Mouse (Mus musculus) MN1 (cell line): ENCODE data around the gene Cxcl12.

Experiments
- DNase-seq: peaks from one replicate; pipeline ENCODE4 v3.0.0-alpha.2; 2016; ENCODE audit warnings: low spot score

Gene Cxcl12

DNA sequence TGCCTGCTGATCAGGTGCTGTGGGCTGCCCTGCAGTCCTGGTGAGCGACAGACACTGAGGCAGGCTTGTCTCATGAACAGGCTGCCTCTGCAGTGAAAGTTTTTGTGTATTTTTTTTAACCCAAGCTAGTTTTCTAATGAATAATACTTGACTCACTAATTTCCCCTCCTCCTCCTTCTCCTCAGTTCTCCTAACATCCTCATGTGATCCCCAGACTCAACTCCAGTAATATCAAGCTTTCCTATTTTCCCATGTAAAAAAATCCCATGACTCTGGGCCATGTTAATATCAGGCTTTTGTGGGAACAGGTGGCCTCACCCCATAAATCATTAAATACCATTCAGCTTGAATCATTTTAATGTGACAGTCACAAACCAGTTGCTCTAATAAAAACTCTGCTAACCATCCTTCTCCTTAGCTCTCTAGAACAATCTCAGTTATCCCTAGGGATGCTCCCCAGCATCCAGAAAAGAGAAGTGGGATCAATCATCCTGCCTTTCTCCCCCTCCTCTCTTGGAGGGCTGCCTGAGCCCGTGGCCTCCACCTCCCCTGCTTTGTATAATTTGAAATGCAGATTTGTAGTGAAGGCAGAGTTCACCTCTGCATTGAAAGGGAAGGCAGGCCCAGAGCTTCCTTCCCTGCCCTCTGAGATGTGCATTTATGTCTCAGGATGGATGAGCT is 6.9 kb downstream of the Cxcl12 start:
- DNase-seq, result no peak

DNA sequence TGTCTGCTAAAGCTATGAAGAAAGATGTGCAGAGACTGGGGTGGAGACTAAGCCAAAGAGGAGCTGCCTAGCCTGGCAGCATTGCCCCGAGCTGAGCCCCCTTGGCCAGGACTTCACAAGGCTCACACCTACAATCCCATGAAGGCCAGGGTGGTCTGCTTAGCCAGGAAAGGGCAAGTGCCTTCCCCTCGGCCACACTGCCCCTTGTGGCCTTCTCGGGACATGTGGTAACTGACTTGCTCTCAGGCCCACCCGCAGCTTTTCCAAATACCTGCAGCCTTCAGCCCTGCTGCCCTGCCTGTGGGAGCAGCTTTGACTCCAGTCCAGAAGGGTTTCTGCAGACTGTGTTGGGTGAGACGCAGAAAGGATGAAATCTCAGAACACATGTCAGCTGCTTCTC is 8.1 kb downstream of the Cxcl12 start:
- DNase-seq, result no peak

DNA sequence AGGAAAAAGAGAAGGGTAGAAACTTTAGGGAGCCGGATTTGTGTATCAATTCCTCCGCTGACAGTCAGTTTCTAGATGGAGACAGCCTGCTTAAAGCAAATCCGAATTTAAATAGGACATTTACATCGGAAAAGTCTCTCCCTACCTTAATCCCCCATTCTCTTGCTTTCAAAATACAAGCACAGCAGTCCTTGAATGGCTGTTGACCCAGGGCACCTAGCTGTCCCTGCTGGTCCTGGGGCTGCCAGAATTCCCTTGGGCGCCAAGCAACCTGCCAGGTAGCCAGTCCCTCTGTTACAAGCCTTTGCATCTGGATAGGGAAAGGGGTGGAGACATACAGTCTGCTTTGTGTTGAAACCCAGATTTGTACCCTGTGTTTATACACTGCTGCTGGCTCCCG is 12.0 kb downstream of the Cxcl12 start:
- no peak for DNase-seq

DNA sequence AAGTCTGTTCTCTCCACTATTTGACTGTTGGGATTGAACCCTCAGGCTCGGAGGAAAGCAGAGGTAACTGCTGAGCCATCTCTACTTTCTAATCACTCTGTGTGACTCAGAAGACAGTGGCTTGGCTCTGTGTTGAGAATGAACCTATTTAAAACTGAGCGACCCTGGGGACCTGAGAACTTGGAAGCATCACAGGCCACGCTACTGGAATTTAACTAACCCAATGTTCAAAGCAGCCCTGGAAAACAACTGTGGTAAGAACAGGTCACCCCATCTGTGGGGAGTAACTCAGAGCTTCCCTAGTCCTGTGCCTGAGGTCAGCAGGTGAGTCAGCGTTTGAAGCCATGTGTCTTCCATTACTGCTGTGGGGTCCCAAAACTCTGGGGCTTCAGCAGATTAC is 17.0 kb downstream of the Cxcl12 start:
- DNase-seq, result no peak

DNA sequence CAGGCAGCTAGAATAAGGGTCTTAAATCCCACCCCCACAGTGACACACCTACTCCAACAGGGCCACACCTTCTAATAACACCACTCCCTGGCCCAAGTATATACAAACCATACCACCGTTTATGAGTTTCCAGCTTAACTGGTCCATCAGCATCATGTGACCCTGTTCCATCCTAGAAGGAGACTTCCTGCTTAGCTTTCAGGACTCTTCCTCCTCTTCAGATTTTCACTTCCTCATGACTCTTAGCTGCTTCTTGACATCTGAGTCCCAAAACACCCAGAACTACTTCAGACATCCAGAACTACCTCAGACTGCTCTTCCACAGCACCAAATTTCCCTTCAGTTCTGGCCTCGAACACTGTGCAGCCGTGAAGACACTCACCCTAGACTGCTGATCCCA is 22.1 kb downstream of the Cxcl12 start:
- no peak for DNase-seq

DNA sequence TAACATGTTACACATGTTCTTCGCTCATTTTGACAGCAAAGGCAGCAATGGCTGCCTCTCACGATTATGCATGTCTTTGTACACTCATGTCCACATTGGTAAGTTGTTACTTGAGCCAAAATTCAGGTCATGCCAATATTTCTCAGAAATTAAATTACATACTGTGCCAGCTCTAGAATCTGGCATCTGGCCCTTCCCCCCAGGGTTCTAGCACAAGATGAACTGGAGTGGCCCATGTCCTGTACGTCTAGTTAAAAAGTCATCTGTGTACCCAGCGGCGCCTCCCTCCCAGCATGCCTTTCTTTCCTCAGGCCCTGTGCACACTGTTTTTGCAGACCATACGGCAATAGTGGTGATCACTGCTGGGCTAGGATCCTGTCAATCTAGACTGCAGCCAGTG is 23.4 kb downstream of the Cxcl12 start:
- no peak for DNase-seq

DNA sequence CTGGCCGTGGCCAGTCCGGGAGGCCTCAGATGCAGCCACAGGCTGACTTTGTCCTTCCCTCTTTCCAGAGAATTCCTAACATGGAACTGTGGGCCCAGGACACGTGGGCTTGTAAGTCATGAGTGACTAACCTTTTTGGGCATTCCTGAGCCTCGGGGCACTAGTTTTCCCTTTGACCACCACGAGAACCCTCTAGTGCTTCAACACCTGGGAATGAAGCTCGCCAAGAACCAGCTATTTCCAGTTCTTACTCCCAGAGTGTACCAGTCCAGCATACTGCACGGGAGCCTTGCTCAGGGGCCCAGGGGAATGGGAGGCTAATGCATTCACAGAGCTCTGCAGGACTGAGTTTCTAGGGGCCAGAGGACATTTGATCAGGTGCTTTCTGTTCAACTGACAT is 24.3 kb downstream of the Cxcl12 start:
- no peak for DNase-seq

DNA sequence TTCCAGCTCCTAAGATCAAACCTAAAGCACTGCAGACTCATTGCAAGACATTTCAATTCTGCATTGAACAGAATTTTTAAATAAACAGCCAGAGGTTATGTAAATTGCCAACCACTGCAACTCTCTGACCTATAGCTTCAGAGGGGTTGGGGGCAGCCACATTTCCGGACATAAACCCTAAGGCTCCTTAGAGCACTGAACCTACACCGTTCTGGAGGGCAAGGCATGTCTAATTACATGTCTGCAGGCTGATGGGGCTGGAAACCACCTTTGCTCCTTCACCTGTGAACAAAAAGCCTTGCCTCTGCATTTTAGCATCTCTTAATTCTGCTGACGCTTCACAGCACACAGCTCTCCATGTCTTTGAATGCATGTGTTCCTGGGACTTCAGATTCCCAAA is 26.9 kb downstream of the Cxcl12 start:
- DNase-seq, result no peak

DNA sequence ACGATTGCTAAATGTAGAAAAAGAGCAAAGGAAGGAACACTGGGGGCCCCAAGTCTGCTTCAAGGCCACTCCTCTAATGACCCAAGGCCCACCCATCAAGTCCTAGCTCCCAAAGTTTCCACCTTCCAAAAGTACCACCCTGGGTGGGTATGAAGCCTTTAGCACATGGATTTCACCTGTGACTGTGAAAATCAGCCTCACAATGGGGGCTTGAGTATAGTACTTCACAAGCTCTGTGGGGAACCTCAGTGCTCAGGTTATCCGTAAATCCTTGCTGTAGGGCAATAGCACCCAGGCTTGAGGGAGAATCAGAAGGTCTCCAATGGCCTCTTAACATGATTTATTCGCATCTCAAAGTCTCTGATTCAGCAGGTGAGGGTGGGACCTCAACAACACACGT is 30.5 kb downstream of the Cxcl12 start:
- no peak for DNase-seq

DNA sequence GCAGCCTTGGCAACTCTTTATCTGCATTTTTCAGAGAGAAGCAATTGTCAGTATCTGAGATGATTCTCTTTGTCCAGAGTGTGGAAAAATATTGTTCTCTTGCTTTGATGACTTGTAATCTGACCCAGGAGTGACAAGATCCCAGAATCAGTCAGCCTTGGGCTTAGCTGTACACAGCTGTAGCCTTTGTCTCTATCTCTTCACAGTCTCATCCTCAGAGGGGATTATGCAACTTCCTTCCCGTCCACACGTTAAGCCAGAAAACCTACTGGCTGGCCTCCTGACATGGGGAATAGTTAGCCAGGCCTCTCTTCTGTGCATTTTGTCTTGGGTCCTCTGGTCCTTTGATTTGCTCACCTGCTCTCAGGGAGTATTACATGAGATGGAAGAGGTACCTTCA is 31.4 kb downstream of the Cxcl12 start:
- DNase-seq, result no peak

DNA sequence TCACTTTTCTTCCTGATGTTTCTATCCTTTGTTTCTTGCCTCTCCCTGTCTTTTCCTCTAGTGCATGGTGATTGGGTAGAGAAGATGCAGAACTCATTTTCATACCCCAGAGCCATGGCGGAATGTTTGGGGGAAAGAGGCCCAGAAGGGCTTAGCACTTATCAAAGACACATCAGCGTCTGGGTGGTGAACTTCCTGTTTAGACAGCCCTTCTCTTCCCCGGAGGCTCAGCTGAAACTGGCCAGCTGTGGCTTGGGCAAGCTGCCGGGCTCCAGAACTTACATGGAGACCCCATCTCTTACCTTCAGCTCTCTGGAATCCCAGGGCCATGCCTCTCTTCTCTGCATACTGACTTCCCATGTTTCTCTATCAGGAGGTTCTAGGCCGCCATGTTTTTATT is 32.6 kb downstream of the Cxcl12 start:
- no peak for DNase-seq

DNA sequence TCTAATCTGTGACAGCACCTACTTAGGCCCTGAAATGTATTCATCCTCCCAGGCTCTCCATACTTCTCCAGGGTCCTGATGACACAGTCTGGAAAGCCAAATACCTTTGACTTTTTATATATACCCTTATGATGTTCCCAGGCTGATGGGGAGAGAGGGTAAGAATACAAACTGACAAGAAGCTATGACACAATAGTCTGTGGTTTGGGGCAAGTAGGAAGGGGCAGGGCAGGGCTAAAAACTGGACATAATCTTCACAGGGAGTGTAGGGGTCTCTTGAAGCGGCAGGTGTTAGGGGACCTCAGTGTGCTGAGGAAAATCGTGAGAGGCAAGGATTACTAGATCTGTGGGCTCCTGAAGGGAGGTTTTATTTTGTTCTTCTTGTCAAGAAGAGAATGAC is 33.1 kb downstream of the Cxcl12 start:
- no peak for DNase-seq

DNA sequence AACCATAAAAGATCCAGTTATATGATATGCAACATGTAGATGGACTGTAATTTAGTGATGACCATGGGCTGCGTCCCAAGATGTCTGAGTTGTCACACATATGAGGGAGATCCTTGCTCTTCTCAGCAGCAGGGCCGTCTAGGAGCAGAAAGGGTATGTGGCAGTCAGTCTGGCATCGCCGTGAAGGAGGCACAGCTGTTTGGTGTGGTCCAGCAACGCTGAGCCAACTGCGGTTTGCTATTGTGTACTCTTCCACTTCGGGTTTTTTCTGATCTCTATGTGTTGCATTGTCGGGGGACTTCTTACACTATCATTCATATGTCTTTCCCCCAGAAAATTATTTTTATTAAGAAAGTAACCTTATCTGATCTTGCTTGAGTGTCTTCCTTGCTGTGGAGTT is 33.5 kb downstream of the Cxcl12 start:
- no peak for DNase-seq

DNA sequence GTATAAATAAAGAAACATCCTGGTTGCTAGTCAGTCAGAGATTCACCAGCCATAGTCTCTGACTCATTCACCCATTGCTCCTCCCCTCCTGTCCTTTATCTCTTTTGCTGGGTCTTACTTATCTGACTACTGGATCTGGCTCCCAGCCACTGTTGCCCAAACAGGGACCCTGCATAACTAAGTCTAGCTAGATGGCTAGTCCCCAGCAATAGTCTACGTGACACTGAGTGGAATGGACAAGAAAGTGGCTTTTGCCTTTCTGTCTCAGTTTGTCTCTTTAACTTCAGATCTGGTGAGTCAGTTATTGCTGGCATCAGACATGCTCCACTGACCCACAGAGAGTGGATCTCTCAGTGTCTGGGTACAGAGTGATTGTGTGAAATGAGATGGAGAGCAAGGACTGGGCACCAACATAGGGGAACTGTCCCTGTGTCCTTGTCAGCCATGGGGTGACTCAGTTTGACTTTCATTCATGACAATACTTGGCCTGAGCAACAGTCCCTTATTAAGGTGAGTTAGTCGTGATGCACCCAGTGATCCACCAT is 34.6 kb downstream of the Cxcl12 start:
- DNase-seq, result no peak

DNA sequence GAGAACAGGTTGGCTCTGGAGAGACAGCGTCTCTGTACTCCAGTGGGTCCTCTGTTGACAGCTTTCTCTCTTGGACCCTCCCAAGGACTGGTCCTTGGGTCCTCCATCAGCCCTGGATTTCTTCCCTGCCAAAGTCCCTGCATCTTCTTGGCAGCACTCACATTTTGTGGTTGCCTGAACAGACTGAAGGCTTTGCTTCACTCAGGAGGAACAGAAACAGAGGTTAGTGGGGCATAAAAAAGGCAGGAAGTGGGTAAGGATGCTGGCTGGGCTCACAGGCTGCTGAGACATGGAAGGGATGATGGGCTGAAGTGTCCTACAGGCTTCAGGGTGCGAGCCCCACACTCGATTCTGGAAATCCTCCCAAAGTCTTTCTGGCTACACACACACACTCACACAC is 35.8 kb downstream of the Cxcl12 start:
- no peak for DNase-seq

DNA sequence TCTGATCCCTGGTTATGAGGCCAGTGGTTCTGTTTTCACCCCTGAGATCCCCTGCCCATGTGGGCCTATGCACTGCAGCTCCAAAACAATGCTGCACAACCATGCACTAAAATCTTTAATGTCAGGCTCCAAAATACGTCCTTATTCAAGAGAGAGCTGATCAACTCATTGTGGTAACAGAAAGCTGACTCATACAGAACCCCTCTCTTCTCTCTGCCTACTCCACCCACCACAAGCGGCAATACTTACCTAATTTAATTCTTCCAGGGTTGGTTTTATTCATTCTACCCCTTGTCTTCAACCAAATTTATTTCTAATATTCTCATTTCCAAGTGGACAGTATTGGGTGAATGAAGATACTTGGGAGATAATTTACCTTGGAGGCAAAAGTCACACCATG is 38.5 kb downstream of the Cxcl12 start:
- DNase-seq, result no peak

DNA sequence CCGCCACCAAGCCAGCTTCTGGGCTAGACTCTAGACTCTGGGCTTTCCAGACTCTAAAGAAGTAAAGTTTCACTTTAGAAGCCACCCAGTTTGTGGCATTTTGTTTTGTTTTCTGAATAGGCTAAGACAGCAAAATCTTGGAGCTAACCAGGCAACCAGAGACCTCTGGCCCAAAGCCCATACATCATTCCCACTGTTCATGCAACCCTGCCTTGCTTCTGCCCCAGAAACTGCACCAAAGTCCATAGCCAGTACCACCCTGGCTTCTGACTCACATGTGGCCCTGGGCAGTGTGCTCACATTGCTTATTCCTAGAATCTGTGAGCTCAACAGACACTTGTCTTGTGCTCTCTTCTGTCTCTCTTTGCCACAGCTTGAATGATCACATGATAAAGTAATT is 39.0 kb downstream of the Cxcl12 start:
- DNase-seq, result no peak

DNA sequence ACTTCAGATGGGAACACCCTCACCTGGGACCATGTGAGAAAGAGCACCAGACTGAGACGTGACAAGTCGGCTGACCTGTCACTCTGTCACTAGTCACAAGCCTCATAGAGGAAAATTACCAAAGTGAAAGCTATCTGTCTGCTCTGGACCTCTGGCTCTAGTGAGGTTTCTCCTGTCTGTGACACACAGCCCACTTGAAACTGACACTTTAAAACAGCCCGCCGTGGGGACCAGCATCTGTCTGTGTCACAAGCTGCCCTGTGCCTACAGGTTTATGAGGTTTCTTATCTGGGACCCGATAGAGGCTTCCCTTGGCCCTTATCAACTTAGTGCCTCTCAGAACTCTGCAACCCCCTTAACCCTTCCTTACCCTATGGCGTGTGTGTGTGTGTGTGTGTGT is 41.8 kb downstream of the Cxcl12 start:
- DNase-seq, result no peak

DNA sequence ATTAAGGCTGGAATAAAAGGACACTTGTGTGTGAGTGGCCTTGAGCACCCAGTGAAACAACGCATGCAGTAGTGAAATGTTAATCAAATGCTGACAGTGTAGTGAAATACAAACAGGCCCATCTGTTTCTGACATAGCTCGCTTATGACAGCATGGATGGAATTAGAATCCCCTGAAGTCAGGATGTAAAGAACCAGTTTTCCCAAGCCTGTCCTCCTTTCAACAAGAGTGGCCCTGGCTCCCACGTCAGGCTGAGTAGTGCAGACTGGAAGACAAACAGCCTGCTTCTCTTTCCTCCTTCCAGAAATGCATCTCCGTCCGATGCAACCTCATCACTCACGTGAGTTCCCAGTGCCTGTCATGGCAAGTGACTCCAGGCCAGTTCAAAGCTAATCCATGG is 42.2 kb downstream of the Cxcl12 start:
- DNase-seq, result no peak

DNA sequence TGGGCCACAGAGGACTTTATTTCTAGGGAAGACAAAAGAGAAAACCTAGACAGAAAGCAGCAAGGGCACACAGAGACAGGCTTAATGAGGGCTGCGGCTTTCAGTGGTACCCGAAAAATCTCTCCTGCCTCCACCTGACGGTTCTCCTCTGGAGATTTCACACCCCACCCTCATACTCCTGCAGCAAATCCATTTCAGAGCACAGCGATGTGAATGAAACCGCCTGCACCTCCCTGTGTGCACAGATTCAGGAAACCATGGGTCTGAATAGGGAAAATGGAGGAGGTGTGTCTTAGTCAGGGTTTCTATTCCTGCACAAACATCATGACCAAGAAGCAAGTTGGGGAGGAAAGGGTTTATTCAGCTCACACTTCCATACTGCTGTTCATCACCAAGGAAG is 46.2 kb downstream of the Cxcl12 start:
- DNase-seq, result no peak

DNA sequence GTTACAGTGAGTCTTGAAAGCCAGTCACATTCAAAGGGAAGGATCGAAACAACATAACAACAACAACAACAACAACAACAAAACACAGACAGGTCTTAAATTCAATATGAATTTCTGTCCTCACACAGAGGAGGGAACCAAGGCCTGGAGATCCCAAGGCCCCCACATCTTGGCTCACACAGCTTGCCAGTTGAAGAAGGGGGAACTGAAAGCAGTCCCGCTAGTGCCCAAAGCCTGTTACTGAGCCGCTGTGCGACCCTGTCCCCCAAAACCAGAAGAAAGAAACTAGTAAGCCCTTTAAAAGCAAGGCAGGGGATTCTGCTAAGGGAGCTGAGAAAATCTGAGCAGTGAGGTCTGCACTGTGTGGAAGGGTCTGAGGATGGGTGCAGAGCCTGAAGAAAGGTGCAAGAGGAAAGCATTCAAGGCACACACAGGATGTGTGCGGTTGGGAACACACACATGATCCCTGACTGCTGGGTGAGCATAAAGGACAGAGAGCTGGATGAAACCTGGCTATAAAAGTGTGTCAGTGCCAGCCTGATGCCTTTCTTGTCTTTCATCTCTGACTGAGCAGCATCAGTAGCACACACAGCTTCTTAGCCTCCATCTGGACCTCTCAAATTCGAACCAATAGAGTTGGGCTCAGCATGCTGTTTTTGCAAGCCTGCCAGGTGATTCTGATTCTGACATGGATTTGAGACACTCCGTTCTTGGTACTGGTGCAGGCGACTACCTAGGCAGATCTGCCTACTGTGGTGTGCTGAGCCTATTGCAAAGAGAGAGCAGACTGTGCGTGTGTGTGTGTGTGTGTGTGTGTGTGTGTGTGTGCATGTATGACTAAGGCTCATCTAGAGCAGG is 50.3 kb downstream of the Cxcl12 start:
- no peak for DNase-seq

DNA sequence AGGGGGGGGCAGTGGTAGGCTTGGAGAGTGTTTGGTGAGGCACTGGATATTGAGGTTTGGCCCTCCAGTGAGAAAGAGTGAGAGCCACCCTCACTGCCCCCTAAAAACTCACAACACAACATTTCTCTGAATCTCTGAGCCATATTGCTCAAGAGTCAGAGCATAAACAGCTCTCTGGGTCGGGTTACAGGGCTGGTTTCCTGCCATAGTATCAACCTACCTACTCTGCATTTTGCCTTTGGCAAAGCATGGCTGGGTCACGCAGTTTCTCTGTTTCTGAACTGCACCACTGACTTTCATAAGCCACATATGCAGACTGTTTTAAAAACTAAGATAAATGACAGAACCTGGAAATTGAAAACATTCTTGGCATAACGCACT is 51.0 kb downstream of the Cxcl12 start:
- no peak for DNase-seq

DNA sequence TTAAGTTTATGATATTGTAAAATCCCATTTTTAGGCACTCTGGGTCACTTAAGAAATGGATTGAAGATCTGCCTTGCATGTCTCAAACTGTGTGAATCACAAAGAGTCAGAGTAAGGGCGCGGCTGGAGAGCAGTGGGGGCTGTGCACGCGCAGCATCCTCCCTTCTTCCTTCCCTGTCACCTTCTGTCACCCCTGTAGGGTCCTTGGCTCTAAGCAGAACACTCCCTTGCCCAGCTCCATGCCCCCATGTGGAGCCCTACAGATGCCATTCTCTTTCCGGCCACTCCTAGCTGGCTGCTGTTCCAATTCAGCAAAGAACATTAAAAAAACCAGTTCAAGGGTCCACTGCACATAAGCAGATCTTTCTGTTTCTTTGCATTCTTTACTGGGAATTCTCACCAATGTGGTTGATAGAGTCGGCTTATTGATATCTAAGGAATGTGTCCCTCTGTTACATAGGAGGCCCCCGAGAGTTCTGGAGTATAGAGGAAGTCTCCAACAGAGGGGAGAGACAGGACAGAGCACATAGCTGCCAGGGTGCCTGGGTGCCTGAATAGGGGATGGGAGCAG is 51.7 kb downstream of the Cxcl12 start:
- no peak for DNase-seq
